Mouse (Mus musculus): Measurements from ENCODE around the gene Olfr159. TPM values are rescaled to one million over a fixed set of nuclear protein-coding genes. Genes with fewer than 3 reads are reported as not detected.
"Not testable (repeated sequence)": the region's sequence is repeated elsewhere in the genome, so short reads cannot be mapped to it uniquely, and the experiment has no call there.

Gene Olfr159
- not detected in 2 replicates for total RNA-seq (2014; rRNA removed)
- not detected in 2 replicates for polyA plus RNA-seq (2012; rRNA removed)

DNA sequence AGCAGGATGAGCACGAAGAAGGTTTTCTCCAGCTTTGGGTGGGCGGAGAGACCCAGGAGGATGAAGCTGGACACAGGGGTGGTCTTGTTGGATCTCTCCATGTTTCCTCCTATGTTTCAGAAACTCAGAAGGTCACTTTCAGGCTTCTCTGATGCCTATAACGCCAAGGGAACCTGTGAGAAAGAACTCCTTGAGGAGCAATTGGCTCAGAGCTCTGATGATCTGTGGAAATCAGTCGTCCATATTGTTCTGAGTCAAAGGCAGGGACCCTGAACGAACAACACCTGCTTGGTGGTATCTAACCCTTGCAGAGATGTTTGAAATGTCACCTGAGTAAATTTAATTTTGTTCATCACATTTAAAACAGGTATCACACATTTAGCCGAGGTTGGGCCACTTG is at the start of gene Olfr159:
Olfr159 (minus strand) TSS at position 101 of the 400 bp plus-strand sequence.
- Histone ChIP-seq H3K4me3 (ENCODE audit: insufficient read depth, low read depth, low read length) (no peak within 1 kb of the TSS), H3K4me1 (ENCODE audit: control insufficient read depth, insufficient read depth, low read length) (no peaks in the 10 kb centered on the region), H3K27me3 (ENCODE audit: control insufficient read depth, insufficient read depth, low read length) (no peaks in the 10 kb centered on the region), H3K79me2 (ENCODE audit: control insufficient read depth, insufficient read depth, low read length) (no peaks in the 10 kb centered on the region), H3K27ac (replicated peaks; ENCODE audit: insufficient read depth, low read depth, low read length) (no peak within 1 kb of the TSS), H3K36me3 (ENCODE audit: control insufficient read depth, insufficient read depth, low read length) (no peaks in the 10 kb centered on the region), H3K9ac (ENCODE audit: low read depth, low read length) (no peak within 1 kb of the TSS)
- no peak for TF ChIP-seq POLR2A (IDR thresholded peaks at IDR 0.05; ENCODE audit: extremely low read depth, insufficient read depth, low read length)
- TF ChIP-seq CTCF (IDR thresholded peaks at IDR 0.05; ENCODE audit: low read depth, low read length): no peak
- DNase-seq (ENCODE audit: extremely low read depth, low read depth, low spot score): no peak
- 75% methylated on average over 6 of the region's 6 CpGs for WGBS

DNA sequence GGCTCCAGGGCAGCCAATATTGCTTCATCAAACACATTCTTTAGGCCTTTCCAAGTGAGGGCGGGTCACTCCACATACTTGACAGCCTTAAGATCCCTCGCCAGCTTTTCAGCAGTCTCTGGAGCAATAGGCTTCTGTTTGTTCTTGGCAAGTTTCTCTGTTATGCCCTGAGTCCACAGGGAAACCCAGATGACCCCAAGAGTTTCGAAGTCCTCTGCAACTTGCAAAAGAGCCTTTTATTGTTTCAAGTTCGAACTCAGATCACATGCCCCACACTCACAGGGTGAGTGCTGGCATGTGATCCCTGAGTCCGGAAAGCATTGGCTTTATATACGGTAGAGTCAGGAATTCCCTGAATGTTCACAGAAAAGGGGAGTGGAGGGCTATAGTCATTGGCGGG is 28.1 kb upstream of the Olfr159 start:
- TF ChIP-seq CTCF (IDR thresholded peaks at IDR 0.05; ENCODE audit: low read depth, low read length) (no peak), POLR2A (IDR thresholded peaks at IDR 0.05; ENCODE audit: extremely low read depth, insufficient read depth, low read length) (no peak)
- DNase-seq (ENCODE audit: extremely low read depth, low read depth, low spot score): no peak
- H3K27ac ChIP-seq (replicated peaks; ENCODE audit: insufficient read depth, low read depth, low read length): no peak overlapping the region
- H3K27me3 ChIP-seq (ENCODE audit: control insufficient read depth, insufficient read depth, low read length): no peaks in the 10 kb centered on the region
- WGBS: 65% methylated on average over 7 of the region's 7 CpGs
- no peaks in the 10 kb centered on the region for H3K36me3 ChIP-seq (ENCODE audit: control insufficient read depth, insufficient read depth, low read length)
- H3K79me2 ChIP-seq (ENCODE audit: control insufficient read depth, insufficient read depth, low read length): no peaks in the 10 kb centered on the region
- H3K4me3 ChIP-seq (ENCODE audit: insufficient read depth, low read depth, low read length): no peak overlapping the region
- no peaks in the 10 kb centered on the region for H3K4me1 ChIP-seq (ENCODE audit: control insufficient read depth, insufficient read depth, low read length)
- no peak overlapping the region for H3K9ac ChIP-seq (ENCODE audit: low read depth, low read length)

DNA sequence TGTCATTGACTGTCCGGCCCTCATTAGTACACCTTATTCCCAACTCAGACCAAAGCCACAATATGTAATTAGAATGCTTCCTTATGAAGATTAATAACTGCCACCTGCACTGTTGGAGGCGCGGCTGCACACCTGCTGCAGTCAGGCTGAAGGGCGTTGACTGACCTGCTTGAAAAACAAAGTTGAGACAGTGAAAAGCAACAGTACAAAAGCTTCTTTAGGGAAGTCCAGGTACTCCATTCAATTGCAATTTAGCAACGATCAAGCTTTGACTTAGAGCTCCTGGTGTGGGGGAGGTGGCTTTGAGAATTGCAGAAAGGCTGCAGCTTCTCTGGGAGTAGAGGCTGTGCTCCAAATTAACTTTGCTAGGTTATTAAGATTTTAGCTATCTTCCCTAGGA is 25.0 kb upstream of the Olfr159 start:
- WGBS: 83% methylated on average over 5 of the region's 5 CpGs
- H3K79me2 ChIP-seq (ENCODE audit: control insufficient read depth, insufficient read depth, low read length): not testable (repeated sequence)

DNA sequence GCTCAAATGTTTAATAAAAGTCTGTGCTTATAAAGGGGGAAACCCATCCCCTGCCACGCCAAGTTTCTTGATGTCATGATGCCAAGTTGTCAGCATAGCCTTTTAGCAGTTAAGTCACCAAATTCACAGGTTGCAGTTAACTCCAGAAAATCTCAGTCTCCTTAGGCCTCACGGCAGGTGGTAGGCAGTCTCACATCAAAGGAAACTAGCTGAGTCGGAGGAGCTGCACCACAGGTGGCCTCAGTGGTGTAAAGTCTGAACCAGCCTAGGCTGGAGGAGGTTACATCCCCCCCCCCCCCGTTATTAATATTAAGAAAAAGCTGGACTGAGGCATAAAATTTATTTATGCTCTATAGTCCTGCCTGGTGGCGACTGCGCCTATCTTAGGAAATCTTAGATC is 24.5 kb upstream of the Olfr159 start:
- Histone ChIP-seq H3K27ac (replicated peaks; ENCODE audit: insufficient read depth, low read depth, low read length) (no peak overlapping the region), H3K9ac (ENCODE audit: low read depth, low read length) (no peak overlapping the region), H3K36me3 (ENCODE audit: control insufficient read depth, insufficient read depth, low read length) (no peaks in the 10 kb centered on the region), H3K4me3 (ENCODE audit: insufficient read depth, low read depth, low read length) (no peak overlapping the region), H3K27me3 (ENCODE audit: control insufficient read depth, insufficient read depth, low read length) (no peaks in the 10 kb centered on the region), H3K4me1 (ENCODE audit: control insufficient read depth, insufficient read depth, low read length) (no peaks in the 10 kb centered on the region), H3K79me2 (ENCODE audit: control insufficient read depth, insufficient read depth, low read length) (no peaks in the 10 kb centered on the region)
- no peak for DNase-seq (ENCODE audit: extremely low read depth, low read depth, low spot score)
- TF ChIP-seq CTCF (IDR thresholded peaks at IDR 0.05; ENCODE audit: low read depth, low read length): no peak
- no peak for TF ChIP-seq POLR2A (IDR thresholded peaks at IDR 0.05; ENCODE audit: extremely low read depth, insufficient read depth, low read length)
- 71% methylated on average over 6 of the region's 6 CpGs for WGBS

More for the DNA sequence above, 25.0 kb upstream of the Olfr159 start:
- H3K27ac ChIP-seq (replicated peaks; ENCODE audit: insufficient read depth, low read depth, low read length); H3K4me1 ChIP-seq (ENCODE audit: control insufficient read depth, insufficient read depth, low read length); DNase-seq (ENCODE audit: extremely low read depth, low read depth, low spot score); H3K4me3 ChIP-seq (ENCODE audit: insufficient read depth, low read depth, low read length); H3K9ac ChIP-seq (ENCODE audit: low read depth, low read length); H3K27me3 ChIP-seq (ENCODE audit: control insufficient read depth, insufficient read depth, low read length); H3K36me3 ChIP-seq (ENCODE audit: control insufficient read depth, insufficient read depth, low read length): not testable (repeated sequence)

DNA sequence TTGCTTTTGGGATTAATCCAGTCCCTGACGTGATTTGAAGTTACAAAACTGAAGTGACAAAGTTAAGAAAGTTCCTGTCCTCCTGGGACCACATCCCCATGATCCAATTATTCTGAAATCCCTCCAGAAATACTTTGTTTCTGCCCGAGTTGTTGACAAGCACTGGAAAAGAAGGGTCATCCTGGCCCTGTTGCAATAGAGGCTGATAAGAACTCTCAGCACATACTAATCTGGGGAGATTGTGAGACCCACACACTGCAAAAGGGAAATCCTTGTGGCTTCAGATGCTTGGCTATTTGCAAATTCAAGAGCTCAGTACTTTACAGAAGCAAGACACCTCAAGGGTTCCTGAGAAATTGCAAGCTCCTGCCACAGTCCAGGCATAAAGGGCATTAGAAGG is 1.5 kb upstream of the Olfr159 start:
- no peaks in the 10 kb centered on the region for H3K79me2 ChIP-seq (ENCODE audit: control insufficient read depth, insufficient read depth, low read length)
- no peaks in the 10 kb centered on the region for H3K4me1 ChIP-seq (ENCODE audit: control insufficient read depth, insufficient read depth, low read length)
- no peak overlapping the region for H3K4me3 ChIP-seq (ENCODE audit: insufficient read depth, low read depth, low read length)
- no peak overlapping the region for H3K9ac ChIP-seq (ENCODE audit: low read depth, low read length)
- no peaks in the 10 kb centered on the region for H3K36me3 ChIP-seq (ENCODE audit: control insufficient read depth, insufficient read depth, low read length)
- no peak overlapping the region for H3K27ac ChIP-seq (replicated peaks; ENCODE audit: insufficient read depth, low read depth, low read length)
- no peaks in the 10 kb centered on the region for H3K27me3 ChIP-seq (ENCODE audit: control insufficient read depth, insufficient read depth, low read length)
- WGBS: 11% methylated on average over 2 of the region's 2 CpGs
- DNase-seq (ENCODE audit: extremely low read depth, low read depth, low spot score): no peak
- TF ChIP-seq POLR2A (IDR thresholded peaks at IDR 0.05; ENCODE audit: extremely low read depth, insufficient read depth, low read length): no peak
- TF ChIP-seq CTCF (IDR thresholded peaks at IDR 0.05; ENCODE audit: low read depth, low read length): no peak

DNA sequence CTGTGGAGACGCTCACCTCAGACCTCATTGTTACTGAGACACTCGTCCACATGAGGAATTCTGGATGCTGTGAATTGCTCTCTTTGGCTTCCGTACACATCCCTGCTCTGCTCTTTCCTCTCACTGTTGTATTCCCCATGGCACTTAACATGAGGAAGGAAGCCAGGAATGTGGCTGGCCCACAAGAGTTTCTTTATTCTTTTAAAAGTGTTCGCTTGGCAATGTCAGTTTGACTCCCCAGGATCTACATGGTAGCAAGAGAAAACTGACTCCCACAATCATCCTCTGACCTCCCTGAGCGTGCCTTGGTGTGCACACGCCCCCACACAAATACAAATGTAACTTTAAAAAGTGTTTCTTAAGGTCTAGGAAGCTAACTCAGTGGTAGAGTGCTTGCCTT is 817 bp upstream of the Olfr159 start:
- no peaks in the 10 kb centered on the region for H3K79me2 ChIP-seq (ENCODE audit: control insufficient read depth, insufficient read depth, low read length)
- no peaks in the 10 kb centered on the region for H3K4me1 ChIP-seq (ENCODE audit: control insufficient read depth, insufficient read depth, low read length)
- no peak for DNase-seq (ENCODE audit: extremely low read depth, low read depth, low spot score)
- no peaks in the 10 kb centered on the region for H3K27me3 ChIP-seq (ENCODE audit: control insufficient read depth, insufficient read depth, low read length)
- H3K27ac ChIP-seq (replicated peaks; ENCODE audit: insufficient read depth, low read depth, low read length): no peak overlapping the region
- TF ChIP-seq POLR2A (IDR thresholded peaks at IDR 0.05; ENCODE audit: extremely low read depth, insufficient read depth, low read length): no peak
- TF ChIP-seq CTCF (IDR thresholded peaks at IDR 0.05; ENCODE audit: low read depth, low read length): no peak
- no peak overlapping the region for H3K9ac ChIP-seq (ENCODE audit: low read depth, low read length)
- no peak overlapping the region for H3K4me3 ChIP-seq (ENCODE audit: insufficient read depth, low read depth, low read length)
- WGBS: 54% methylated on average over 6 of the region's 6 CpGs
- H3K36me3 ChIP-seq (ENCODE audit: control insufficient read depth, insufficient read depth, low read length): no peaks in the 10 kb centered on the region
